Mouse (Mus musculus): ENCODE results near the gene Apol7b.
"Not testable (repeated sequence)": the region's sequence is repeated elsewhere in the genome, so short reads cannot be mapped to it uniquely, and the experiment has no call there.

The Apol7b gene

DNA sequence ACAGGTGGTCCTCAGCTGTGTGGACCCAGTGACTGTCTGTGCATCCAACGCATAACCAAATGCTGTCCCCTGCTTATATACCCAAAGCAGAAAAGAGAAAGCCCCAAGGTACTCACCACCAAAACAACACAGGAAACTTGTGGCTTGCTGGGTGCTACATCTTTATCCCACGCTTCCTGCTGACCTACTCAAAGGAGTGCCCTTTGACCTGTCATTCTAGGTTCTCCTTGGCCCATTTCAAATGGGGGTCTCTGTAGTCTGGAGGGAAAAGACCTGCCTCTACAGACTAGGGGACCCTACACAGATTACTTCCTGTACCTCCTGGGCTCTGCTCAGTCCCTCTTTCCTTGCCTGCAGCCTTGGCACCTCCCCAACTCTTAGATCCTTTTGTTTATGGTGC lies at the start of gene Apol7b:
Gene Apol7b, minus strand, starts transcription at position 101 of the 400 bp plus-strand sequence.
- DNase-seq (ENCODE audit: low read depth) = not testable (repeated sequence)

DNA sequence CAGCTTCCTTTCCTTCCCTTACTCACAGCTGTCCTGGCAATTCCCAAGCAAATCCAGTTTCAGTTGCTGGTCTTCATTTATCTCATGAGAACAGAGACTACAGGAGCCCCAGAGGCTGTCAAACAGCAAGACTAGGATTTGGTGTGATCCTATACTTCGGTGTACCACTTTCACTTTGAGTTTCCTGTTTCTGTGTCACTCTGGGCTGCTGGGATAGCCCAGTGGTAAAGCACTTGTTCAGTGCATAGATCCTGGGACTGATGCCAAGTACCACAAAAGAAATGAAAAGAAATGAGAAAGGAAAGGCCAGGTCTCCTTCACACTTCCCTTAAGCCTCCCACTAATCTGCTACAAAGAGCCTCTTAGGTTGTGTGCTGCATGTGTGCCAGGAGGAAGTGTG lies 47.4 kb upstream of the Apol7b start:
- DNase-seq (ENCODE audit: low read depth) = not testable (repeated sequence)

GRCm38 (mm10) chr15:77493181-77493580 lies 45.9 kb upstream of the Apol7b start:
- not testable (repeated sequence) for DNase-seq (ENCODE audit: low read depth)

DNA sequence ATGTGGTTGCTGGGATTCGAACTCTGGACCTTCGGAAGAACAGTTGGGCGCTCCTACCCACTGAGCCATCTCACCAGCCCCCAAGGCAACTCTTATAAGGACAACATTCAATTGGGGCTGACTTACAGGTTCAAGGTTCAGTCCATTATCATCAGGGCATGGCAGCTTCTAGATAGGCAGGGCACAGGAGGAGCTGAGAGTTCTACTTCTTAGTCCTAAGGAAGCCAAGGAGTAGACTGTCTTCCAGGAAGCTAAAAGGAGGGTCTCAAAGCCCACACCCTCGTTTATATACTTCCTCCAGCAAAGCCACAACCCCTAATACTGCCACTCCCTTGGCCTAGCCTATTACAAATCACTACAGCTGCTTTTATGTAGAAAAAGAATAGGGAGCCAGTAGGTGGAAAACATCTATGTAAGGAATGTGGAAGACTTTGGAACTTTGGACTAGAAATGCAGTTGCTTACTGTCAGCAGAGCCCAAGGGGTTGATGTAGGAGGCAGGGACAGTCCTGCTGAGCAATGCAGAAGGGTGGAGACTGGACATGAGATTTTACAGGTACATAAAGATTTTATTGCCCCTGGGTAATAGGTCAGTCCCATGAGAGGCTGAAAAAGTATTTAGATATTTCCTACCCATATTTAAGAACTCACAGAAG lies 35.0 kb upstream of the Apol7b start:
- DNase-seq (ENCODE audit: low read depth) = no peak

DNA sequence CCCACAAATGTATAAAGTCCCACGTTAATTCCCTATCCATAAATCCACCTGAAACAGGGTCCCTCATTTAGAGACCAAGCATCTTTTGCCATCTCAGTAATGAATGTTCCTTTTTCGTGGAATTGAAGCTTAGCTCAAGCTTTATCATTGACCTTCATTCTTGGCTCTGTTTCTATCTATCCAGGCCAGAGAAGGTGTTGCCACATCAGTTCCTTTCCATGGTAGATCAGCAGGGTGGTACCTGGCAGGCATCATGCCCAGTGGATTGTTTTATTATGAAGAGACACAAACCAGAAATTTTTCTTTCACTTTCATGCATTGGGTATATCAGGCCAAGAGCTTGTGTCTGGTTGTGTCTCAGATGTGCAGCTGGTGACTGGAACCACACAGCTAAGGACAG lies 29.4 kb upstream of the Apol7b start, which contains the start of gene Apol10a:
Gene Apol10a, plus strand, starts transcription at position 355 of the 400 bp plus-strand sequence.
- DNase-seq (ENCODE audit: low read depth) = not testable (repeated sequence)

- not testable (repeated sequence) for DNase-seq (ENCODE audit: low read depth)
These were observed 27.6 kb upstream of the Apol7b start for GRCm38 (mm10) chr15:77474699-77475390.

DNA sequence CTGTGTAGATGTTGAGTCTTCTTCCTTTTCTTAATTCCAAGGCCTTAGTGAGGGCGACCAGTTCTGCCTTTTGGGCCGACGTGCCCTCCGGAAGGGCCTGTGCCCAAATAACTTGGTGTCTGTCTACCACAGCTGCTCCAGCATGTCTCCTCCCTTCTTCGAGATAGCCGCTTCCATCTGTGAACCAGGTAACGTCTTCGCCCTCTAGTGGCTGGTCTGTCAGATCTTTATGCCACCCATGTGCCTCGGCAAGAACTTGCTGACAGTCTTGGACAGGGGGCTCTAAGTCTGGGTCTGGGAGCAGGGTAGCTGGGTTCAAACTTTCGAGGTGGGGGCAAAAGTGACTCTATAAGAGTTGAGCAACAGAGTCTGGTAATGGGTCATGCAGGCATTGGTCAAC lies 2.6 kb upstream of the Apol7b start:
- DNase-seq (ENCODE audit: low read depth) = peak; percentile 21

GRCm38 (mm10) chr15:77445668-77446067 lies 1.6 kb downstream of the Apol7b start:
- DNase-seq (ENCODE audit: low read depth) = not testable (repeated sequence)

DNA sequence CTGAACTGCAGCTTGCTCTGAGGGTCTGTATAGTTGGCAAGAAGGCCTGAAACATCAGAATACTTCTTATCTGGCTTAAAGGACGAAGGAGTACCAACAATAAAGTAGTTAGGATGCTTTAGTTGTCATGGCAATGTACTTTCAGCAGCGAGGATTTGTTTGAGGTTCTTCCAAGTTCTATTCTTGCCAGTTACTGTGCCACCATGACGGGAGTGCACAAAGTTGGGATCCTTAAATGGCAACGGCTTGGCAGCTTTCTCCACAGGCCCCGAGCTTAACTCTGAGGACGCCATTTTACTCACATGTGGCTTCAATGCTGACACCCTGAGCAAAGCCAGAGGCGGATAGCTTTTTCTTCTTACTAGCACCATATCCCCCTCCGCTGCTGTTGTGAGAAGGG lies 2.5 kb downstream of the Apol7b start:
- not testable (repeated sequence) for DNase-seq (ENCODE audit: low read depth)

DNA sequence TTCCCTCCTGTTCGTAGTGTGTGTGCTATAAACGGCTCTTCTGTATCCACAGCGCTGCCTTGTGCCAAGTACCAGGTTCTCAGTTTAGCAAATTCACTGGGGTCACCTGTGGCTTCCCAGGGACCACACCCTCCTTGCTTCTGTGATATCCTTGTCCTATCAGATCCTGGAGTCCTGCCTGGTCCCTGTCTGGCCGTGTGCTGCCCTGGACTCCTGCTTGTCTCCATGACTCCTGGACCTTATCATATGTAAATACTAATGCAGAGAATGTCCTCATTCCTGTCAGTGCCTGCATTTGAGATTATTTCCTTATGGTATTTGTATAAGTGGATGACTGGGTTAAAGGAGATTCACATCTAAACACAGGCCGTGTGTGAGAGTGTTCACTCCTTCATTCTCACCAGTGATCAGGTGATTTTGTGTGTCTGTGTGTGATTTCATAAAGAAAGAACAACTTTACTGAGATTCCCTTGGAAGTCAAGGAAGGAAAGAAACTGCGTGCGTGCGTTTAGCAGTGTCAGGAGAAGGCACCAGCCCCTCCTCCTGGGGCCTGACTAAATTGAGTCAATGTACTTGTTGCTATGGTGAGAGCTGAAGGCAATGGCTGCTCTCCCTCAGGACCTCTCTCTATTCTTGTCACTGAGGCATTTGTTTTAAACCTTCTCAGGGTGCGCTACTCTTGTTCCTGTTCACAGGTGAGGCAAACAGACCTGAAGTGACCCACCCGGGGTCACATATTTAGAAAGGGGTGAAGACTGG lies 18.4 kb downstream of the Apol7b start:
- not testable (repeated sequence) for DNase-seq (ENCODE audit: low read depth)

GRCm38 (mm10) chr15:77422925-77423324 lies 24.4 kb downstream of the Apol7b start:
- DNase-seq (ENCODE audit: low read depth) = not testable (repeated sequence)

DNA sequence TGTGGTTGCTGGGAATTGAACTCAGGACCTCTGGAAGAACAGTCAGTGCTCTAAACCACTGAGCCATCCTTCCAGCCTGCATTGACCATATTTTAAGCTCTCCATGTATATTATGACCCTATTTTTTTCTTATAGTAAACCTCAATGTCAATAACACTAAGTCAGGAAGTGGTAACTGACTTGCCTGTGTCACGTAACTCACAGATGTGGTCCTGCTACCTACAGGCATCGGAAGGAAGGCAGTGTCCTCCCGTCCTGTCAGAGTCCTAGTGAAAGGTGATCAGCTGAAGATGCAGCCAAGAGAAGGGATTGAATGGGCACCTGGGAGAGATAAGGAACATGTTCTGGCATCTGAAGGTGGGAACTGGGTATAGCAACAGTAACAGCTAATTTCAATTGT lies 27.6 kb downstream of the Apol7b start:
- DNase-seq (ENCODE audit: low read depth) = not testable (repeated sequence)

DNA sequence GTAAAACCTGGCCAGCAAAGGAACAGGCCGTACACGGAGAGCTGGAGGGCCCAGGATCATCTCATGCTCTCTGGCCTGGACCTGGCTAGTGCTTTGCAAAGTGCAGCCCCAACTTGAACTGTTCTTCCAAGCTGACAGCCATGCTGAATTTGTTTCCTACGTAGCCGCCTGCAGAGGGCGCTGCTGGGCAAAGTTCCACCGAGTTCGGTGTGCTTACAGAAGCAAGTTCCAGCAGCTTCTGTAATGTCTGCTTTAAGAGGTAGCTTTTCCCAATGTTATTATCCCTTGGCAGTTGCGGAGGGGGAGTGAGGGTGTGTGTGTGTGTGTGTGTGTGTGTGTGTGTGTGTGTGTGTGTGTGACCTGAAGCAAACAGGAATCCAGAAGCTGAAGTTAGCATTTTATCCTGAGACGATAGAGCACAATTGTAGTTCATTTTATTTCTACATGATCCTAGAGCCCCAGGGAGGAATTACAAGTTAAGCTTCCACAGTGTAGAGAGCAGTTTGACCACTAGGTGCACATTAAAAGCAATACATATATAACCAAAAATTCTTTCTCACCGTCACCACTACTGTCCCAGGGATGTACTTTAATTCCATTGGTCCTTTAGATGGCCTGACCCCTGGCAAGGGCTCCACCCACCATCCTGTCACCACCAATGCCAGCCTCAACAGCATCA lies 30.5 kb downstream of the Apol7b start:
- not testable (repeated sequence) for DNase-seq (ENCODE audit: low read depth)

DNA sequence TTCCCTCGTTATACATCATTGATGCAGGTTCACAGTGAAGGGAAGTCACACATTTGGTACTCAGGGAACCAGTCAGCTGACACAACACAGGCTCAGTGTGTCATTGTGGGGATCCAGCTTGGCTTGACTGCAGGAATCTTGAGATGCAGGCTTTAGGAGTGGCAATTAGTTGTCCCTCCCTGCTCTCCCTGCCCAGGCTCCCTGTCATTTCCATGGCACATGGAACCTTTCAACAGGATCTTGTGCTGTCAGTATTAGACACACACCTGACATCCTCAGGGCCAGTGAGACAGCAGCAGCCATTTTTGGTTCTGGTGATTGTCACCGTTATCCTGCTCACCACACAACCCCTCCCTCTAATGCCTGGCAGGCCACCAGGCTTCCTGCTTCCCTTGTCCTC lies 31.6 kb downstream of the Apol7b start:
- DNase-seq (ENCODE audit: low read depth) = not testable (repeated sequence)

GRCm38 (mm10) chr15:77412695-77413094 lies 34.6 kb downstream of the Apol7b start:
- DNase-seq (ENCODE audit: low read depth) = peak; percentile 27

DNA sequence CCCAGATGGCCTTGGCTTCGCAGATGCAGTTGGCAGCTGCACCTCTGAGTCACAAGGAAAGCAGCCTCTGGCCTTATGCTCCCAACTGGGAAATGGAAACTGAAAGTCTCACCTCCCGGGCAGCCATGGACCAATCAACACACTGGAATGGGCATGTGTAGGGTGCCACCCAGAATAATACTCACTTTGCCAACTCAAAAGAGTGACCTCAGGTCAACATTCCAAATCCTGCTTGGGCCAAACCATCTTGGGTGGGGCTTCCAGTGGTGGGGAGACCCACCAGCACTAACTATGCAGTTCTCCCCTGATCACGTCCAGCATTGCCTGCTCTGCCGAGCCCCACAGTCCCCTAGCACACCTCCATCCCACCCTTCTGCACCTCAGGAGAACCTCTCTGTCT lies 36.3 kb downstream of the Apol7b start, which contains the start of gene Apol9a:
Gene Apol9a, minus strand, starts transcription at position 101 of the 400 bp plus-strand sequence.
- DNase-seq (ENCODE audit: low read depth) = not testable (repeated sequence)

DNA sequence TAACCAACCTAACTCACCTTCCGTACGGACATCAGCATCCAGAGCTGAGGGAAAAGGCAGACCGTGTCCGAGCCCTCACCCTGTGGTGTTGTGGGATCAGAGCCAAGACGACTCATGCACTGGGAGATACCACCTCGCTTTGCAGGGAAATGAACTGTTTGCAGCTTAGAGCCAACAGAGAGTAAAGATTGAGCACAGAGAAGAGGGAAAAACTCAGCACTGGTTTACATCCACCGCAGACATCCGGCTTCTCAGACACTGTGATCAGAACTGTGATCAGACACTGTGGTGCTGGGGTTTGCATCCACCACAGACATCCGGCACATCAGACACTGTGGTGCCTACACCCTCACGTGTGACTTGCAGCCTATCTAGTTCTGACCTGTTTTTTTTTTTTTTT lies 40.9 kb downstream of the Apol7b start:
- peak; percentile 78 for DNase-seq (ENCODE audit: low read depth)

GRCm38 (mm10) chr15:77399027-77399426 lies 48.3 kb downstream of the Apol7b start, which contains the start of gene Apol7a:
Gene Apol7a (minus strand): TSS chr15:77399110.
- peak; percentile 50 for DNase-seq (ENCODE audit: low read depth)

DNA sequence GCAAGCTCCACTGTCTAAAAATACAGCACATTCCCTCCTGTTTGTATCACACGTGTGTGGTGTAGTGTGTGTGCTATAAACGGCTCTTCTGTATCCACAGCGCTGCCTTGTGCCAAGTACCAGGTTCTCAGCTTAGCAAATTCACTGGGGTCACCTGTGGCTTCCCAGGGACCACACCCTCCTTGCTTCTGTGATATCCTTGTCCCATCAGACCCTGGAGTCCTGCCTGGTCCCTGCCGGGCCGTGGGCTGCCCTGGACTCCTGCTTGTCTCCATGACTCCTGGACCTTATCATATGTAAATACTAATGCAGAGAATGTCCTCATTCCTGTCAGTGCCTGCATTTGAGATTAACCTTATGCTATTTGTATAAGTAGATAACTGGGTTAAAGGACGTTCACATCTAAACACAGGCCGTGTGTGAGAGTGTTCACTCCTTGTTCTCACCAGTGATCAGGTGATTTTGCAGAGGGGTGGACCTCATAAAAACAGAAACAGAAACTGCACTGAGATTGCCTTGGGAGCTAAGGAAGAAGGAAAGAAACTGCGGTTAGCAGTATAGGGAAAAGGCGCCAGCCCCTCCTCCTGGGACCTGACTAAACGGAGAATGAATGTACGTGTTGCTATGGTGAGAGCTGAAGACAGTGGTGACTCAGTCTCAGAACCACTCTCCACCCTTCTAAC lies 49.7 kb downstream of the Apol7b start:
- DNase-seq (ENCODE audit: low read depth) = not testable (repeated sequence)

DNA sequence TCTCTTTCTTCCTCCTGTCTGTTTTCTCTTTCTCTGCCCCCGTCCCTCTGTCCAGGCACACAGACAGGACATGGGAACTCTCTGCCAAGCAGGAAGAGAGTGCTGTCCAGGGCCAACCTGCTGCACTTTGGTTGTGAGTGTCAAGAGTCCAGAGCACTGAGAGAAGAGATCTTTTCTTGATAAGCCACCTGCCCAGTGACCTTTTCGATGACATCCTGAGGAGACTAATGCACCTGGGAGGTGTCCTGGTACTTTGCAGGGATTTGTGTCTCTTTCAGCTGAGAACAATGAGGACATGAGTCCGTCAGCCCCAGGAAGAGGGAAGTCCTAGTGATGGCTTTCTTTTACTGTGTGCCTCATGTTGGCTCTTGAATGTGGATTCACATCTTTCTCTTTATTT lies 53.5 kb downstream of the Apol7b start:
- DNase-seq (ENCODE audit: low read depth) = not testable (repeated sequence)

GRCm38 (mm10) chr15:77387462-77387861 lies 59.8 kb downstream of the Apol7b start:
- no peak for DNase-seq (ENCODE audit: low read depth)

Measured in induced T-regulatory cell, adult 2 months (primary cell).